24 mouse cellular contexts compared by ENCODE assay signal in the genomic region with DNA sequence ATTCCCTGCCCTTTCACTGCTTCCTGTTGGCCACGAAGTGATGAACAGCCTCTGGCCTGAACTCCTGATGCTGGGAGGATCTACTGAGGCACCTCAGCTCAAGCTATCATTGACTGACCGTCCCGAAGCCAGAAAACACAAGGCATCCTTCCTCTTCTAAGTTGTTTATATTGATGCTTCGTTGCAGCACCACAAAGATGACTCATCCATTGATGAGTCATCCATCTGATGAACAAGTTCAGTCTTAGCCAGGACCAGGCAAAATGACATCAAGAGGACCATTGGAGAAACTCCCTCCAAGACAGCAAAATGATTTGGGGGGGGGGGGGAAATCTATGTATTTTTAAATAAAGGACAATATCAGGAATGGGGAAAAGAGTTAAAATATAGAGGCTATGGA.
A peak's percentile ranks its signal among the peaks of the same experiment; 100 is the strongest.
DNase-seq lines count a peak whose midpoint lies in the region; TF ChIP-seq lines count a peak whose summit lies in the region.
"Had no signal": no experiment of that assay in that cellular context is flagged by ENCODE, and none has a peak within 500 bp of the region (broad histone marks: within the 10 kb centered on the region; RNA-seq: fewer than 3 reads in every experiment).

No protein-coding gene starts in this region.

- DNase-seq in 3T3-L1 (ENCODE audit: low read depth, low spot score) (peak; percentile 93), MN1 (ENCODE audit: low spot score) (peak; percentile 16), NIH3T3 (ENCODE audit: low read depth) (peak; percentile 39)
- DNase-seq in layer of hippocampus, adult 9-11 months = no peak
- DNase-seq in embryo, embryonic 10.5 days (ENCODE audit: low spot score) = no peak
- DNase-seq in spleen, postnatal 10 days (ENCODE audit: low spot score in 2 of 2) = no peak
- DNase-seq in frontal cortex, postnatal 10 days (ENCODE audit: low spot score in 2 of 2) = no peak
- DNase-seq: adrenal gland, adult 2 months; adrenal gland, postnatal 14 days; adrenal gland, postnatal 36 days; B cell, adult 2 months; cerebellum, adult 11 months; cerebellum, adult 18-20 months; cerebellum, adult 8-10 months; cerebellum, adult 9-11 months; cerebellum, postnatal 14 days; cerebellum, postnatal 36 days had no signal

- H3K79me2 ChIP-seq in C2C12 (ENCODE audit: control insufficient read depth, insufficient read depth) = no peaks in the 10 kb centered on the region

- no peaks in the 10 kb centered on the region for H3K79me3 ChIP-seq in C2C12 (ENCODE audit: low read depth)

- no peak overlapping the region for H3ac ChIP-seq in C2C12 (ENCODE audit: control insufficient read depth, insufficient read length, low read depth)

- no peak for TF ChIP-seq CTCF in C2C12 (IDR thresholded peaks at IDR 0.05; ENCODE audit: control insufficient read depth, insufficient read depth, insufficient read length)

- no peaks in the 10 kb centered on the region for H3K36me3 ChIP-seq in C2C12 (ENCODE audit: control insufficient read depth, insufficient read depth)
- H3K36me3 ChIP-seq: embryonic facial prominence, embryonic 13.5 days; embryonic facial prominence, embryonic 15.5 days; forebrain, embryonic 10.5 days; forebrain, embryonic 12.5 days; G1E had no signal

- H3K4me3 ChIP-seq in C2C12 (ENCODE audit: insufficient read depth, poor library complexity, severe bottlenecking) = no peak overlapping the region
- H3K4me3 ChIP-seq: embryonic facial prominence, embryonic 13.5 days; embryonic facial prominence, embryonic 15.5 days; erythroblast, embryonic 14.5 days; forebrain, embryonic 10.5 days; forebrain, embryonic 12.5 days had no signal

- no peaks in the 10 kb centered on the region for H3K27me3 ChIP-seq in C2C12 (ENCODE audit: control insufficient read depth, insufficient read depth, insufficient read length)
- H3K27me3 ChIP-seq: embryonic facial prominence, embryonic 13.5 days; embryonic facial prominence, embryonic 15.5 days; forebrain, embryonic 12.5 days had no signal

TF ChIP-seq in C2C12, 6 proteins besides CTCF, POLR2A, EP300 and RAD21:
- TF ChIP-seq USF1 (IDR thresholded peaks at IDR 0.05; ENCODE audit: low read depth) = no peak
- no peak for TF ChIP-seq MYOG (IDR thresholded peaks at IDR 0.05; ENCODE audit: control insufficient read depth, extremely low read depth, insufficient read length)
- peak; percentile 48 for TF ChIP-seq FOSL1 (IDR thresholded peaks at IDR 0.05; ENCODE audit: insufficient read depth, low read length, poor library complexity, severe bottlenecking)

Comparison
In these comparisons a context has a peak if more than half of its experiments do, and no peak if none do; other contexts are left out.
1. DNase-seq: peak in 3T3-L1 (single experiment), MN1 (single experiment) and NIH3T3 (single experiment); none in layer of hippocampus, adult 9-11 months (single experiment), embryo, embryonic 10.5 days (single experiment), spleen, postnatal 10 days (0 of 2) and frontal cortex, postnatal 10 days (0 of 2).